Mouse (Mus musculus) spleen, adult 18-20 months (tissue): ENCODE data around the gene Ubtf.
"Not testable (repeated sequence)": the region's sequence is repeated elsewhere in the genome, so short reads cannot be mapped to it uniquely, and the experiment has no call there.

Experiments
- DNase-seq, 2 experiments: peaks; one replicate each; pipeline ENCODE4 v3.0.0; 2022; ENCODE audit warnings: mixed read lengths in 2 of 2

Ubtf gene

GRCm38 (mm10) chr11:102291051-102291535 lies 28.4 kb downstream of the Ubtf start:
- DNase-seq: no peak

GRCm38 (mm10) chr11:102290141-102290540 lies 29.4 kb downstream of the Ubtf start:
- DNase-seq: no peak

GRCm38 (mm10) chr11:102289511-102290100 lies 29.9 kb downstream of the Ubtf start:
- DNase-seq: no peak

- no peak for DNase-seq
These were observed 30.6 kb downstream of the Ubtf start for GRCm38 (mm10) chr11:102288913-102289312.

GRCm38 (mm10) chr11:102288027-102288804 lies 31.3 kb downstream of the Ubtf start:
- DNase-seq: no peak

- no peak for DNase-seq
These were observed 32.1 kb downstream of the Ubtf start for GRCm38 (mm10) chr11:102287485-102287884.

GRCm38 (mm10) chr11:102285095-102285834 lies 34.3 kb downstream of the Ubtf start:
- DNase-seq: peak in 1 of 2 experiments; percentile 78

GRCm38 (mm10) chr11:102284501-102285094 lies 34.9 kb downstream of the Ubtf start, which contains the start of gene Tmub2:
TSS of gene Tmub2 (plus strand) at chr11:102284931.
- peak; percentile 93 to 96 for DNase-seq

- no peak for DNase-seq
These were observed 35.6 kb downstream of the Ubtf start for GRCm38 (mm10) chr11:102283922-102284321.

GRCm38 (mm10) chr11:102280267-102280666 lies 39.3 kb downstream of the Ubtf start:
- not testable (repeated sequence) for DNase-seq

- no peak for DNase-seq
These were observed 39.9 kb downstream of the Ubtf start for GRCm38 (mm10) chr11:102279595-102279994.

GRCm38 (mm10) chr11:102277754-102278153 lies 41.8 kb downstream of the Ubtf start:
- DNase-seq: no peak

- DNase-seq: no peak
These were observed 43.1 kb downstream of the Ubtf start for GRCm38 (mm10) chr11:102276411-102276915.

- no peak for DNase-seq
These were observed 50.9 kb downstream of the Ubtf start, which contains the start of gene Asb16 for GRCm38 (mm10) chr11:102268520-102269244. TSS of gene Asb16 (plus strand) at chr11:102268743.

- DNase-seq: peak in 1 of 2 experiments; percentile 43
These were observed 52.1 kb downstream of the Ubtf start for GRCm38 (mm10) chr11:102267480-102267879.

GRCm38 (mm10) chr11:102266631-102267355 lies 52.7 kb downstream of the Ubtf start:
- DNase-seq: no peak

GRCm38 (mm10) chr11:102265816-102266215 lies 53.7 kb downstream of the Ubtf start:
- DNase-seq: no peak

GRCm38 (mm10) chr11:102263211-102263610 lies 56.3 kb downstream of the Ubtf start:
- DNase-seq: no peak

- DNase-seq: no peak
These were observed 61.0 kb downstream of the Ubtf start for GRCm38 (mm10) chr11:102258521-102258920.

GRCm38 (mm10) chr11:102258095-102258494 lies 61.4 kb downstream of the Ubtf start:
- DNase-seq: no peak

- no peak for DNase-seq
These were observed 62.0 kb downstream of the Ubtf start for GRCm38 (mm10) chr11:102257514-102257913.
